Mouse (Mus musculus) heart, postnatal 10 days (tissue): ENCODE measurements at regions not wholly inside any gene's neighbourhood (a gene's known extent, or its start where the extent isn't known, plus 50 kb on each side); places are given as distances from the start of the nearest gene placed in this dataset.
A peak's percentile ranks its signal among the peaks of the same experiment; 100 is the strongest.

Experiments used
- DNase-seq, 2 experiments: peaks; one replicate each; pipeline ENCODE4 v3.0.0; 2021
- intact Hi-C: fragments of 180-260 bp; cut with DNase I; formaldehyde crosslinking; loops from one replicate; pipeline ENCODE4 v1.15.1; 2025

- intact Hi-C loops, result no loop called here
Observed at GRCm38 (mm10) chr12:9173680-9174079, 143.9 kb downstream of the Ttc32 start.

GRCm38 (mm10) chr12:9174327-9174726, 144.5 kb downstream of the Ttc32 start:
- DNase-seq, result peak; percentile 20 to 25

More at GRCm38 (mm10) chr12:9173680-9174079, 143.9 kb downstream of the Ttc32 start:
- DNase-seq, result no peak

GRCm38 (mm10) chr12:9176198-9176597, 146.4 kb downstream of the Ttc32 start:
- no peak for DNase-seq
- intact Hi-C loops, result no loop called here

More at GRCm38 (mm10) chr12:9174327-9174726, 144.5 kb downstream of the Ttc32 start:
- intact Hi-C loops, result no loop called here

- no peak for DNase-seq
- intact Hi-C loops, result no loop called here
Observed at GRCm38 (mm10) chr12:9178626-9179025, 148.8 kb downstream of the Ttc32 start.

- DNase-seq, result no peak
- intact Hi-C loops, result no loop called here
Observed at GRCm38 (mm10) chr12:9180677-9181076, 150.9 kb downstream of the Ttc32 start.

GRCm38 (mm10) chr12:9191721-9192120, 161.9 kb downstream of the Ttc32 start:
- intact Hi-C loops, result no loop called here
- no peak for DNase-seq

- peak; percentile 21 to 35 for DNase-seq
- intact Hi-C loops, result no loop called here
Observed at GRCm38 (mm10) chr12:9199321-9199720, 169.5 kb downstream of the Ttc32 start.

GRCm38 (mm10) chr12:9212211-9212610, 182.4 kb downstream of the Ttc32 start:
- intact Hi-C loops, result no loop called here
- DNase-seq, result peak; percentile 36 to 60

- DNase-seq, result peak; percentile 70 to 81
- intact Hi-C loops, result no loop called here
Observed at GRCm38 (mm10) chr12:9224971-9225370, 195.2 kb downstream of the Ttc32 start.

GRCm38 (mm10) chr12:9227901-9228300, 198.1 kb downstream of the Ttc32 start:
- DNase-seq, result no peak
- intact Hi-C loops, result no loop called here

GRCm38 (mm10) chr12:9228486-9228885, 198.7 kb downstream of the Ttc32 start:
- DNase-seq, result peak; percentile 52 to 66
- intact Hi-C loops, result no loop called here

- DNase-seq, result peak; percentile 21 to 35
- intact Hi-C loops, result no loop called here
Observed at GRCm38 (mm10) chr12:9229981-9230380, 200.2 kb downstream of the Ttc32 start.

GRCm38 (mm10) chr12:9230576-9230975, 200.8 kb downstream of the Ttc32 start:
- no peak for DNase-seq
- intact Hi-C loops, result no loop called here

- intact Hi-C loops, result no loop called here
- no peak for DNase-seq
Observed at GRCm38 (mm10) chr12:9232431-9232830, 202.6 kb downstream of the Ttc32 start.

- peak; percentile 34 to 35 for DNase-seq
- intact Hi-C loops, result no loop called here
Observed at GRCm38 (mm10) chr12:9235866-9236265, 206.1 kb downstream of the Ttc32 start.

GRCm38 (mm10) chr12:9237538-9237937, 207.7 kb downstream of the Ttc32 start:
- peak; percentile 51 to 54 for DNase-seq
- intact Hi-C loops, result no loop called here

GRCm38 (mm10) chr12:9237955-9238354, 208.2 kb downstream of the Ttc32 start:
- intact Hi-C loops, result no loop called here
- DNase-seq, result no peak

GRCm38 (mm10) chr12:9247506-9247905, 217.7 kb downstream of the Ttc32 start:
- intact Hi-C loops, result no loop called here
- DNase-seq, result no peak

GRCm38 (mm10) chr12:9251772-9252171, 222.0 kb downstream of the Ttc32 start:
- intact Hi-C loops, result loop anchor here (5.0 to 10.0 kb wide), 3 partner anchors 973 to 1286 kb away; no protein-coding TSS in a partner anchor
- DNase-seq, result peak; percentile 58 to 73

- DNase-seq, result no peak
- intact Hi-C loops, result loop anchor here (5.0 to 10.0 kb wide), 3 partner anchors 971 to 1284 kb away; no protein-coding TSS in a partner anchor
Observed at GRCm38 (mm10) chr12:9253306-9254074, 223.7 kb downstream of the Ttc32 start.

GRCm38 (mm10) chr12:9254301-9254860, 224.6 kb downstream of the Ttc32 start:
- no peak for DNase-seq
- intact Hi-C loops, result loop anchor here (5.0 to 10.0 kb wide), 3 partner anchors 970 to 1283 kb away; no protein-coding TSS in a partner anchor
